In the genomic region with DNA sequence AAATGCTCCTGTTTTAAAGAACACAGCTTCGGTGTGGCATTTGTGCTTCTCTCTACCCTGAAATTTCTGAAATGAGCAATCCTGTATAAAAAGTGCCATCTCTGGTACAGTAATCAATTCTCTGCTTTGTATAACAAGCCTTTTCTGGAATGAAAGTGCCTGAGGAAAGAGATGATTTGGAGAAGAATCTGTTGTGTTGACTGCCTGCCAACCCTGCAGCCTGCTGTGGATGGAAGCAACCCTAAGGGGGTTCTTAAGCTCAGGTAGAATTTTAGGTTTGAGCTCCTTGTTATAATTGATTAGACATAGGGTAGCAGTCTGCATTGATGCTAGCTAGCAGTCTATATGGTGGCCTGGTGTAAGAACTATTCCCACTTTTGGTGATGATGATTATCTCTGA, we compare ENCODE assay signal across 29 mouse cellular contexts.
A peak's percentile ranks its signal among the peaks of the same experiment; 100 is the strongest.
DNase-seq lines count a peak whose midpoint lies in the region; ATAC-seq and TF ChIP-seq lines count a peak whose summit lies in the region.
"Had no signal": no experiment of that assay in that cellular context is flagged by ENCODE, and none has a peak within 500 bp of the region (broad histone marks: within the 10 kb centered on the region; RNA-seq: fewer than 3 reads in every experiment).

No protein-coding gene starts in this region.

- TF ChIP-seq CTCF in layer of hippocampus, adult 2 months (conservative IDR thresholded peaks at IDR 0.05), result no peak

- no peak for ATAC-seq in granulocyte monocyte progenitor cell, adult 5-6 weeks (replicated peaks; ENCODE audit: poor library complexity, severe bottlenecking)
- ATAC-seq: forebrain, embryonic 15.5 days; inflammation-experienced regulatory T-cells, adult 6 months; liver, embryonic 12.5 days; liver, postnatal 0 days; midbrain, embryonic 13.5 days had no signal

- H3K27ac ChIP-seq in layer of hippocampus, adult 2 months, result peak overlapping the region; percentile 36; the same call in 1 of the 2 replicates
- H3K27ac ChIP-seq: forebrain, embryonic 15.5 days; gastrocnemius, adult 2 months; heart, adult 2 months; hindbrain, embryonic 13.5 days; liver, embryonic 12.5 days; midbrain, embryonic 13.5 days had no signal

- H3K4me3 ChIP-seq in layer of hippocampus, adult 2 months, result no peak overlapping the region
- H3K4me3 ChIP-seq: forebrain, embryonic 15.5 days; gastrocnemius, adult 2 months; heart, adult 2 months; heart, embryonic 12.5 days; hindbrain, embryonic 13.5 days; liver, embryonic 12.5 days; megakaryocyte, embryonic 14.5 days; midbrain, embryonic 13.5 days had no signal

- DNase-seq in layer of hippocampus, adult 11-12 months (ENCODE audit: low spot score), result peak; percentile 21
- DNase-seq in layer of hippocampus, adult 9-10 months (ENCODE audit: low spot score), result no peak
- DNase-seq in retina, postnatal 1 day, result peak; percentile 5
- DNase-seq in retina, embryonic 14.5 days (ENCODE audit: low spot score), result no peak
- peak; percentile 26 for DNase-seq in layer of hippocampus, adult 2 months (ENCODE audit: low spot score in 2 of 2)
- DNase-seq in telencephalon, adult 2 months (ENCODE audit: low read depth, low spot score), result peak; percentile 2
- DNase-seq: adrenal gland, postnatal 25 days; B cell, adult 2 months; cerebellum, adult 9-10 months; gastrocnemius, adult 2 months; gastrocnemius, postnatal 36 days; heart, adult 2 months; heart, postnatal 4 days; kidney, adult 11 months; kidney, postnatal 14 days; liver, postnatal 0 days; lung, postnatal 4 days; right cerebral cortex, postnatal 14 days; spleen, adult 18-20 months; thymus, adult 18-20 months; thymus, postnatal 25 days had no signal

Comparison
In these comparisons a context has a peak if more than half of its experiments do, and no peak if none do; other contexts are left out.
1. DNase-seq: peak in layer of hippocampus, adult 11-12 months (single experiment), retina, postnatal 1 day (single experiment), layer of hippocampus, adult 2 months (2 of 2) and telencephalon, adult 2 months (single experiment); none in layer of hippocampus, adult 9-10 months (single experiment) and retina, embryonic 14.5 days (single experiment).